In genomic region chr13:104058761-104059160, GRCm38 (mm10) we compare ENCODE assay signal across 18 mouse cellular contexts. TPM values are rescaled to one million over a fixed set of nuclear protein-coding genes. Genes with fewer than 3 reads are reported as not detected.
A peak's percentile ranks its signal among the peaks of the same experiment; 100 is the strongest.
DNase-seq lines count a peak whose midpoint lies in the region; TF ChIP-seq lines count a peak whose summit lies in the region.
"Had no signal": no experiment of that assay in that cellular context is flagged by ENCODE, and none has a peak within 500 bp of the region (broad histone marks: within the 10 kb centered on the region; RNA-seq: fewer than 3 reads in every experiment).

No protein-coding gene starts in this region.

- H3K4me1 ChIP-seq in thymus, adult 2 months (replicated peaks; ENCODE audit: control insufficient read depth, insufficient read depth, low read length): peaks cover 3% of the 10 kb centered on the region
- peaks cover 18% of the 10 kb centered on the region for H3K4me1 ChIP-seq in forebrain, embryonic 10.5 days
- peaks cover 7% of the 10 kb centered on the region for H3K4me1 ChIP-seq in lung, adult 2 months (ENCODE audit: control insufficient read depth, insufficient read depth, low read length)
- H3K4me1 ChIP-seq: hindbrain, embryonic 12.5 days had no signal

- no peak overlapping the region for H3K4me3 ChIP-seq in thymus, adult 2 months (ENCODE audit: control insufficient read depth, insufficient read depth, low read length)
- no peak overlapping the region for H3K4me3 ChIP-seq in forebrain, embryonic 10.5 days
- H3K4me3 ChIP-seq in lung, adult 2 months (replicated peaks; ENCODE audit: extremely low read depth, low read depth, low read length): no peak overlapping the region
- H3K4me3 ChIP-seq: embryonic facial prominence, embryonic 12.5 days; embryonic facial prominence, embryonic 15.5 days; forebrain, embryonic 12.5 days; hindbrain, embryonic 12.5 days; hindbrain, embryonic 15.5 days had no signal

- no peak overlapping the region for H3K27ac ChIP-seq in thymus, adult 2 months (ENCODE audit: control insufficient read depth, insufficient read depth, low read length)
- H3K27ac ChIP-seq in forebrain, embryonic 10.5 days: no peak overlapping the region
- H3K27ac ChIP-seq: embryonic facial prominence, embryonic 12.5 days; embryonic facial prominence, embryonic 15.5 days; forebrain, embryonic 12.5 days; hindbrain, embryonic 12.5 days; hindbrain, embryonic 15.5 days had no signal

- WGBS in thymus, adult 2 months: 13% methylated on average over 9 of the region's 9 CpGs
- 96% methylated on average over 9 of the region's 9 CpGs for WGBS in forebrain, embryonic 10.5 days
- 89% methylated on average over 9 of the region's 9 CpGs for WGBS in lung, adult 2 months

- DNase-seq in brain, adult 2 months (ENCODE audit: low read depth, low spot score): peak; percentile 62
- peak; percentile 15 for DNase-seq in thymus, adult 2 months
- peak; percentile 53 for DNase-seq in thymus, postnatal 14 days
- DNase-seq in thymus, postnatal 4 days: peak; percentile 61
- DNase-seq in forebrain, embryonic 10.5 days (ENCODE audit: extremely low spot score, low spot score): no peak
- DNase-seq in lung, adult 2 months: no peak
- DNase-seq: adrenal gland, adult 2 months; adrenal gland, postnatal 14 days; cerebellum, adult 2 months; cerebellum, adult 9-11 months; cerebellum, postnatal 25 days; gastrocnemius, postnatal 10 days; gastrocnemius, postnatal 36 days had no signal

- TF ChIP-seq CTCF in thymus, adult 2 months (IDR thresholded peaks at IDR 0.05; ENCODE audit: borderline replicate concordance, control insufficient read depth, extremely low read depth, insufficient read depth, low read length, poor library complexity): no peak
- no peak for TF ChIP-seq CTCF in lung, adult 2 months (IDR thresholded peaks at IDR 0.05; ENCODE audit: insufficient read depth, low read length)

- no peak for TF ChIP-seq POLR2A in thymus, adult 2 months (IDR thresholded peaks at IDR 0.05; ENCODE audit: control insufficient read depth, extremely low read depth, insufficient read depth, low read length, poor library complexity)
- no peak for TF ChIP-seq POLR2A in lung, adult 2 months (IDR thresholded peaks at IDR 0.05; ENCODE audit: borderline replicate concordance, extremely low read depth, low read depth, low read length)

- H3K27me3 ChIP-seq in thymus, adult 2 months (ENCODE audit: control insufficient read depth, insufficient read depth, low read length): no peaks in the 10 kb centered on the region
- no peaks in the 10 kb centered on the region for H3K27me3 ChIP-seq in forebrain, embryonic 10.5 days (ENCODE audit: poor library complexity, severe bottlenecking)
- H3K27me3 ChIP-seq: embryonic facial prominence, embryonic 12.5 days; embryonic facial prominence, embryonic 15.5 days; forebrain, embryonic 12.5 days; hindbrain, embryonic 12.5 days; hindbrain, embryonic 15.5 days had no signal

- H3K9me3 ChIP-seq in forebrain, embryonic 10.5 days: no peaks in the 10 kb centered on the region
- H3K9me3 ChIP-seq: embryonic facial prominence, embryonic 12.5 days; embryonic facial prominence, embryonic 15.5 days; forebrain, embryonic 12.5 days; hindbrain, embryonic 12.5 days; hindbrain, embryonic 15.5 days had no signal

- no peaks in the 10 kb centered on the region for H3K36me3 ChIP-seq in thymus, adult 2 months (ENCODE audit: control insufficient read depth, insufficient read depth, low read length)
- H3K36me3 ChIP-seq in forebrain, embryonic 10.5 days (replicated peaks): peaks cover 26% of the 10 kb centered on the region
- H3K36me3 ChIP-seq: embryonic facial prominence, embryonic 15.5 days had no signal

RNA-seq across cellular contexts. Expression of gene Nln, which starts 50.7 kb away (rescaled TPM):
- 2.6 and 2.9 TPM in 2 replicates for polyA plus RNA-seq in thymus, adult 2 months (2012; rRNA removed)
- polyA plus RNA-seq in forebrain, embryonic 10.5 days (2016; fragmentation: Nextera tagmentation; extraction: Ambion mirVana): 17.1 and 17.5 TPM in 2 replicates
- polyA plus RNA-seq in lung, adult 2 months (2012; rRNA removed): 7.7 and 12.4 TPM in 2 replicates

RNA-seq across cellular contexts. Expression of gene Sgtb, which starts 50.8 kb away (rescaled TPM):
- polyA plus RNA-seq in thymus, adult 2 months (2012; rRNA removed): 0.19 and 0.26 TPM in 2 replicates
- polyA plus RNA-seq in forebrain, embryonic 10.5 days (2016; fragmentation: Nextera tagmentation; extraction: Ambion mirVana): 8.0 and 9.0 TPM in 2 replicates
- 2.1 and 2.5 TPM in 2 replicates for polyA plus RNA-seq in lung, adult 2 months (2012; rRNA removed)

Comparison
In these comparisons a context has a peak if more than half of its experiments do, and no peak if none do; other contexts are left out.
1. DNase-seq: peak in brain, adult 2 months (single experiment), thymus, adult 2 months (single experiment), thymus, postnatal 14 days (single experiment) and thymus, postnatal 4 days (single experiment); none in forebrain, embryonic 10.5 days (single experiment) and lung, adult 2 months (single experiment).